Mouse (Mus musculus) kidney, embryonic 14.5 days (tissue): ENCODE data around the gene Rptor. TPM values are rescaled to one million over a fixed set of nuclear protein-coding genes. Genes with fewer than 3 reads are reported as not detected.

Source experiments
- ATAC-seq: fragments of 200-750 bp; cut with Nextera tagmentation; 2 replicates; pipeline ENCODE4 v1.8.0; 2017; ENCODE audit warnings: moderate number of reproducible peaks, mild to moderate bottlenecking, moderate TSS enrichment, moderate library complexity; ENCODE audit not compliant: low FRiP score, low TSS enrichment
- H3K27ac ChIP-seq: fragments of 300-500 bp; sonication (generic); 2 replicates; pipeline ENCODE4 v1.5.1; 2014; ENCODE audit warnings: low read depth, mild to moderate bottlenecking, low read length, moderate library complexity, mixed read lengths
- H3K27me3 ChIP-seq: fragments of 300-500 bp; sonication (generic); 2 replicates; pipeline ENCODE4 v1.6.1; 2014; ENCODE audit warnings: mild to moderate bottlenecking, low read length; ENCODE audit not compliant: control insufficient read depth, insufficient read depth
- H3K36me3 ChIP-seq: fragments of 300-500 bp; sonication (generic); 2 replicates; pipeline ENCODE4 v1.6.1; 2014; ENCODE audit warnings: low read length, mixed read lengths; ENCODE audit not compliant: control insufficient read depth, insufficient read depth
- H3K4me1 ChIP-seq: fragments of 300-500 bp; sonication (generic); 2 replicates; pipeline ENCODE4 v1.6.1; 2014; ENCODE audit warnings: low read length, mixed read lengths; ENCODE audit not compliant: control insufficient read depth, insufficient read depth
- H3K4me2 ChIP-seq: fragments of 300-500 bp; sonication (generic); replicated peaks from 2 replicates; pipeline ENCODE4 v1.6.1; 2014; ENCODE audit warnings: low read depth, mild to moderate bottlenecking, low read length
- H3K4me3 ChIP-seq: fragments of 300-500 bp; sonication (generic); 2 replicates; pipeline ENCODE4 v1.5.1; 2014; ENCODE audit warnings: mild to moderate bottlenecking, low read length
- H3K9ac ChIP-seq: fragments of 300-500 bp; sonication (generic); 2 replicates; pipeline ENCODE4 v1.6.1; 2014; ENCODE audit warnings: low read depth, mild to moderate bottlenecking, low read length, moderate library complexity
- H3K9me3 ChIP-seq: fragments of 300-500 bp; sonication (generic); 2 replicates; pipeline ENCODE4 v1.6.1; 2016; ENCODE audit warnings: low read length; ENCODE audit not compliant: control insufficient read depth
- WGBS: fragments of 180-500 bp; shearing (Covaris S2); extraction: QIAGEN DNeasy Blood & Tissue Kit; methylation state at CpG from one replicate; pipeline ENCODE4 v1.1.7; 2014; 5-methylcytosine and 5-hydroxymethylcytosine counted together
- polyA plus RNA-seq: library from polyadenylated mRNA; unstranded; fragments of >200 nt; fragmentation: Nextera tagmentation; extraction: Ambion mirVana; gene quantifications from 2 replicates; pipeline ENCODE4 v1.2.1, GENCODE M21; 2014

Rptor gene
- polyA plus RNA-seq, 1 experiment from 2014 or later: 15.7 TPM

DNA sequence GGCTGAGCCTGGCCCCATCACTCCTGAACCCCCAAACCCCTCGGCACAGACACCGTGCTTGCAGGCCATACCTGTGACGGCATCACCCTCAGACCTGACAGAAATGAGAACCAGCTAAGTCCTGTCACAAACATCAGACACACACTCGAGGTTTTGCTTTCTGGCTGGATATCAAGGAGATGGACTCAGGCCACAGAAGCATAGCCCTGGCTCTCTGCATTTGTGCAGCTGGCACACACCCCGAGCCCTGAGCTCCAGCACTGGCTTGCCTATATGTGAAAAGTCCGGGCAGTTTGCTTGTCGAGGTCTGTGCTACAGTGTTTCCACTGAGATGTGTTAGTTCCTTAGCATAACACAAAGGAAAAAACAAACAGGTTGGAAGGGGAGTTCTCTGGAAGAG lies 305.0 kb downstream of the Rptor start:
- H3K4me3 ChIP-seq: no peak overlapping the region
- no peak for ATAC-seq
- H3K4me2 ChIP-seq: no peak overlapping the region
- no peak overlapping the region for H3K9ac ChIP-seq
- no peaks in the 10 kb centered on the region for H3K9me3 ChIP-seq
- 55% methylated on average over 7 of the region's 7 CpGs for WGBS
- no peaks in the 10 kb centered on the region for H3K36me3 ChIP-seq
- peaks cover 7% of the 10 kb centered on the region for H3K4me1 ChIP-seq
- H3K27ac ChIP-seq: no peak overlapping the region
- H3K27me3 ChIP-seq: no peaks in the 10 kb centered on the region

DNA sequence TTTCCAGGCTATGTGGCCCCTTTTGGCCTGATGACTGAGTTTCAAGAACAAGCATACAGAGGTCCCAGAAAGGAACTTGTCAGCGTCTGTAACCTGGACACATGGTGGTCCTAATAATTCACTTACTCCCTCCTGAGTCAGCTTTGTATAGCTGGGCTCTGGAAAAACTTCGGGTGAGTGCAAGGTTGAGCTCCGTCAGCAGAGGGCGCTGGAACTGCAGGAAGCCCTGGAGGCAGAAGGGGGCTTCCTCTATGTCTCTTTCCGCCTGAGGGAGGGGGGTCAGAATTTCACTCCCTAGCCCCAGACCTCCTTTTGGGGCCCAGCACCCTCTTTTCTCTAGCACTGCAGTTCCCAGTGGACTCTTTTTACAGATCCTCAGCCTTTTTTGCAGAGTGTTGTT lies 306.7 kb downstream of the Rptor start:
- Histone ChIP-seq H3K36me3 (no peaks in the 10 kb centered on the region), H3K27ac (no peak overlapping the region), H3K9ac (no peak overlapping the region), H3K27me3 (no peaks in the 10 kb centered on the region), H3K9me3 (no peaks in the 10 kb centered on the region), H3K4me1 (peaks cover 14% of the 10 kb centered on the region), H3K4me3 (no peak overlapping the region), H3K4me2 (no peak overlapping the region)
- WGBS: 0% methylated on average over 5 of the region's 5 CpGs
- ATAC-seq: no peak

DNA sequence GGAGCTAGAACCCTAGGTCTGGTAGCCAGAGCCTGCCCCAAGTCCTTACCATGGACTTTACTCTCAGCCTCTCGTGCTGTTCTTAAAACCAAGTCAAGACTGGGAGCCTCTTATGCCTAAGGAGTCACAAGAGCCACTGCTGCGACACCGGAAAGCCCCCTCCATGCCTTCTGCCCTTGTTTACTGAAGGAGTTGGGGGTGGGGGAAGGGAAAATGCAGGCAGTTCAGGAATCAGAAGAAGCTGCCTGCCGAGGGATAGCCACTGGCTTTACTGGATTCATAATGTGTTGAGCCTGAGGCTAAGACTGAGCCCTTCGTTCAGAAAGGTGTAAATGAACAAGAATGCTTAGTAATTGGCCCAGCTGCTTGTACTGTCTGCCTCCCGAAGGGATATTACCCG lies 310.1 kb downstream of the Rptor start:
- Histone ChIP-seq H3K27me3 (no peaks in the 10 kb centered on the region), H3K9me3 (no peaks in the 10 kb centered on the region), H3K36me3 (peaks cover 20% of the 10 kb centered on the region), H3K4me3 (peak overlapping the region; percentile 98), H3K9ac (peak overlapping the region; percentile 97; the same call in 1 of the 2 replicates), H3K4me1 (peaks cover 35% of the 10 kb centered on the region), H3K27ac (no peak overlapping the region), H3K4me2 (peak overlapping the region; percentile 93)
- WGBS: 6% methylated on average over 7 of the region's 7 CpGs
- no peak for ATAC-seq

DNA sequence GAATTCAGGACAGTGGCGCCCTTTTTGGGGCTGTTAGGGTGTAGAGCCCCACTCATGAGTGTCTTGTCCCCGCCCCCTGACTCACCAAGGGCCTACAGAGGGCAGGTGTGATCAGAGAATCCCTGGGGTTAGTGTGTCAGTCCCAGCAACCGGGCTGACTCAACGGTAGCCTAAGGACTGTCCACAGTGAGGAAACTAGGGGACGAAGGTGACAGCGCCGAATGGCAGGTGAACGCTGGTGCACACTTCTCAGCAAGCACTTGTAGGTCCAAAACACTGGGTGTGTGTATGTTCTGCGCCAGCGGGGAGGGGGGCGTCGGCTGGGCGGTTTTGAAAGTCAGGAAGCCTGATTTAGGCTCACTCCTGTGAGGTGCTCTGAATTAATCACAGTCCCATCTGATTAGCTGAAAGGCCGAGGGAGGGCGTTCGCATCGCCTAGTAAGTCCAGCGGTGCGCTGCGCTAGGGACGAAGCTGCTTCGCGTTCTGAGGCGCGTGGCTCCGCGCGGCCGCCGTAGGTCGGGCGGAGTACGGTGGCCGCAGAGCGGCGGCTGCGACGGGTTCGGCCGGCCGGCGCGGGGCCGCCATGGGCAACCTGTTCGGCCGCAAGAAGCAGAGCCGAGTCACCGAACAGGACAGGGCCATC lies 310.7 kb downstream of the Rptor start, which contains the start of gene Chmp6:
Gene Chmp6 (plus strand): TSS at position 151 of the 644 bp plus-strand sequence.
- ATAC-seq: peak; percentile 74
- Histone ChIP-seq H3K4me1 (peaks cover 35% of the 10 kb centered on the region), H3K27me3 (no peaks in the 10 kb centered on the region), H3K36me3 (peaks cover 26% of the 10 kb centered on the region), H3K27ac (peak within 1 kb of the TSS; percentile 73), H3K4me3 (peak within 1 kb of the TSS; percentile 98), H3K9ac (peak within 1 kb of the TSS; percentile 97), H3K4me2 (peak within 1 kb of the TSS; percentile 93), H3K9me3 (no peaks in the 10 kb centered on the region)
- under 1% methylated on average over 48 of the region's 48 CpGs for WGBS

DNA sequence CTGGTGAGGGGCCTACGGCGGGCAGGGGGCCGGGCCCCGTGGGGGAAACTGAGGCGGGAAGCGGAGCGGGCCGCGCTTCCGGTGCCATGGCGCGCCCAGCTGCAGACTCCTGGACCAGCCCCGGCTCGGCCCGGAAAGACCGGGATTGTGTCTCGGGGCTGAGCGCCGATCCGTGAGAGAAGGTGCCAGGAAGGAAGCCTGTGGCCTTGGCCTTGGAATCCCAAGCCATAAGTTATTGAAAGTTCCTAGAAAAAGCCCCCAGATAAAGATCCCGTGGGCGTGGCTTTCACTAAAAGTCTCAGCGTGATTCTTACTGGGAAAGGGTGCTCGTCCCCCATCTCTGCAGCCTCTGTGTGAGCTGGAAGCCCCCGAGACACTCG lies 311.2 kb downstream of the Rptor start:
- ATAC-seq: no peak; the same call in 1 of the 2 replicates
- under 1% methylated on average over 24 of the region's 26 CpGs for WGBS
- peaks cover 35% of the 10 kb centered on the region for H3K4me1 ChIP-seq
- H3K4me2 ChIP-seq: peak overlapping the region; percentile 93
- peak overlapping the region; percentile 97 for H3K9ac ChIP-seq
- peaks cover 31% of the 10 kb centered on the region for H3K36me3 ChIP-seq
- peak overlapping the region; percentile 98 for H3K4me3 ChIP-seq
- H3K9me3 ChIP-seq: no peaks in the 10 kb centered on the region
- H3K27ac ChIP-seq: peak overlapping the region; percentile 73
- H3K27me3 ChIP-seq: no peaks in the 10 kb centered on the region

DNA sequence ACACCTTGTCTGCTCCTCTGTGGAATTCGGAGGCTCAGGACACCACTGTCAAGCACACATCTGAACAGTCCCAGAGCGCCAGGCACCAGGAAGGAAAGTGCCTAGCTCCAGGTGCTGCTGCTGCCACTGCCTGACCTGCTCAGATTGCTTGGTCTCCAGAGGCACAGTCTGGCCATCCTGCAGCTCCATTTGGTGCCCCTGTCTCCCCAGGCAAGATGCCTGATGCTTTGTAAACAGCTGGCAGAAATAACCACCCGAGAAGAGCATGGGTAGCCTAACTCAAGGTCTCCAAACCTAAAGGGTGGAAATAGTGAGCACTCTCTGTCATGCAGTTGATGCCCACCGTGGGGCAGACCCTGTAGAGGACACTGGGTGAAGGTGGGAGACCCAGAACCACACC lies 311.7 kb downstream of the Rptor start:
- Histone ChIP-seq H3K9me3 (no peaks in the 10 kb centered on the region), H3K4me3 (peak overlapping the region; percentile 98), H3K27me3 (no peaks in the 10 kb centered on the region), H3K9ac (peak overlapping the region; percentile 97), H3K4me1 (peaks cover 35% of the 10 kb centered on the region), H3K36me3 (peaks cover 35% of the 10 kb centered on the region), H3K27ac (peak overlapping the region; percentile 73; the same call in 1 of the 2 replicates), H3K4me2 (peak overlapping the region; percentile 93)
- WGBS: 5% methylated on average over 4 of the region's 4 CpGs
- ATAC-seq: no peak

DNA sequence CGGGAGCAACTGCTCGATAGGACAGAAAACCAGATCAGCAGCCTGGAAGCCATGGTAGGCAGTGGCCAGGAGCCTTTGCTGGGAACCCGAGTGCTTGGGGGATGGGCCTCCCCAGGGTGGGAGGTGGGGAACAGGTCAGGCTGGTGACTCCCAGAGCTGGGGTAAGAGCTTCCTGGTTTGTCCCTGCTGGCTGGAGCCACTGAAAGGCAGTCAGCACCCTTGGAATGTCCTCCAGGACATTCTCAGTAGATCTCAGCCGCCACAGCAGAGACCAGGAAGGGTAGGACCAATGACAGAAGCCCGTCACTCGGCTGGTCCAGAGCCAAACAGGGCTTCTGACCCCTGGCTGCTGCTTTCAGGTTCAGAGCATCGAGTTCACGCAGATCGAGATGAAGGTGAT lies 313.0 kb downstream of the Rptor start:
- Histone ChIP-seq H3K27me3 (no peaks in the 10 kb centered on the region), H3K36me3 (peaks cover 35% of the 10 kb centered on the region), H3K4me1 (peaks cover 29% of the 10 kb centered on the region), H3K9me3 (no peaks in the 10 kb centered on the region), H3K27ac (peak overlapping the region; percentile 51; the same call in 1 of the 2 replicates), H3K9ac (no peak overlapping the region), H3K4me3 (no peak overlapping the region; the same call in 1 of the 2 replicates), H3K4me2 (peak overlapping the region; percentile 12; the same call in 1 of the 2 replicates)
- ATAC-seq: no peak
- 81% methylated on average over 9 of the region's 9 CpGs for WGBS

DNA sequence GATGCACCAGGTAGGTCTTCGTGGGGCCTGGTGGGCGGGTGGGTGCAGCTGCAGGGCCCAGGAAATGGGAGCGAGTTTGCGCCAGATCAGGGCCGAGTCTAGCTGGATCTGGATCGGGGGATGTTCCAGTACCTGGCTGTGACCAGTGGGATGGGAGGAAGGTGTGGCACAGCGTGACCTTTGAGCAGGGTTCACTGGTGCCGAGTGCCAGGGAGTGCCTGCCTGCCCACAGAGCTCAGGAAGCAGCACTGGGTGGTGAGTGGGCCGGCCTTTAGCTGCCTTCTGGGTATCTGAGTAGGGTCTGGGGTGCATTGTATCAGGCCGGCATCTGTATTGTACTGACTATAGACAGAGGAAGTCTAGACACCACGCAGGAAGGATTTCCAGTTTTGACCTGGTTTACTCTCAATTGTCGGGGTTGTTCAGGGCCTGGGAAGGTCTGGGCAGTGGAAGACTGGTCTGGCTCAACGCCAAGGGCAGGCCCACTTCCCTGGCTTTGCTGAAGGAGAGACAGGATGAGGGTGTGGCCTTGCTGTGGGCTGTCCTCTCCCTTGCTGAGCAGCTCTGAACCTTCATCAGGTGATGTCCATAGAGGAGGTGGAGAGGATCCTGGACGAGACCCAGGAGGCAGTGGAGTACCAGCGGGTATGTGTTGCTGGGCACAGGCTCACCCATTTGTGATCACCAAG lies 313.5 kb downstream of the Rptor start:
- Histone ChIP-seq H3K27ac (peak overlapping the region; percentile 37; the same call in 1 of the 2 replicates), H3K9ac (no peak overlapping the region), H3K36me3 (peaks cover 35% of the 10 kb centered on the region), H3K4me2 (no peak overlapping the region; the same call in 1 of the 2 replicates), H3K27me3 (no peaks in the 10 kb centered on the region), H3K9me3 (no peaks in the 10 kb centered on the region), H3K4me1 (peaks cover 29% of the 10 kb centered on the region), H3K4me3 (no peak overlapping the region)
- no peak for ATAC-seq
- 83% methylated on average over 15 of the region's 15 CpGs for WGBS

DNA sequence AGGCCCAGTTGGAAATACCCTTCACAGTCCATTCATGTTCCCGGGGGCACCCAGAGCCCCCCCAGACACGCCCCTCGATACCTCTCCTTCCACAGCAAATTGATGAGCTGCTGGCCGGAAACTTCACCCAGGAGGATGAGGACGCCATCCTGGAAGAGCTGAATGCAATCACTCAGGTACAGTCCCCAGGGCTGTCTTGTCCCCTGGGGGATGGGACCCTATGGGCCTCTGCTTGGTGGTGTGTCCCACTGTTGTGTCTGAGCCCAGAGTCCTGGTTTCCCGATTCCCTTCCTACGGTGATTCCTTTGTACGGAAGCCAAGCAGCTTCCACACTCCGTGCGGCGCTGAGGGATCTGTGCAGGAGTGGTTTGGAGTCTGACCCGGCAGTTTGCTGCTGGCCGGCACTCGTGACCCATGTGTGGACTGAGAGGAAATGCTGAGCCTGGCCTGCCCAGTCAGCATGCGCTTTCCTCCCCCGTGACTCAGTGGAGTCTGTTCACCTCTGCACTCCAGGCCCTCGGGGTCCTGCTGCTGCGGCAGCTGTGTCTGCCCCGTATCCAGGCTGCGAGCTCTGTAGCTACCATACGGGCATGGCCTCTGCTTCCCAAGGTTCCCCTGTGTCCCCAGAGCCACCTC lies 314.2 kb downstream of the Rptor start:
- Histone ChIP-seq H3K36me3 (peaks cover 35% of the 10 kb centered on the region), H3K9me3 (no peaks in the 10 kb centered on the region), H3K9ac (no peak overlapping the region), H3K4me2 (no peak overlapping the region), H3K27me3 (no peaks in the 10 kb centered on the region), H3K27ac (no peak overlapping the region), H3K4me1 (peaks cover 29% of the 10 kb centered on the region), H3K4me3 (no peak overlapping the region)
- 93% methylated on average over 21 of the region's 21 CpGs for WGBS
- ATAC-seq: no peak
